Mouse (Mus musculus) thymus, adult 2 months (tissue): ENCODE measurements around the gene Oas1g.
"Not testable (repeated sequence)": the region's sequence is repeated elsewhere in the genome, so short reads cannot be mapped to it uniquely, and the experiment has no call there.

Experiments
- CTCF ChIP-seq: fragments of 200-500 bp; IDR thresholded peaks from 2 replicates; pipeline ENCODE4 v1.5.1; 2012; ENCODE audit warnings: mild to moderate bottlenecking, control low read depth, low read length, moderate library complexity, borderline replicate concordance; ENCODE audit not compliant: control insufficient read depth, poor library complexity, insufficient read depth; ENCODE audit errors: extremely low read depth
- POLR2A ChIP-seq: fragments of 200-500 bp; IDR thresholded peaks from 2 replicates; pipeline ENCODE4 v1.6.1; 2012; ENCODE audit warnings: mild to moderate bottlenecking, low read length, control low read depth, moderate library complexity; ENCODE audit not compliant: control insufficient read depth, poor library complexity, insufficient read depth; ENCODE audit errors: extremely low read depth

GRCm38 (mm10) chr5:120878803-120879202 is 8.6 kb downstream of the Oas1g start:
- not testable (repeated sequence) for TF ChIP-seq POLR2A, CTCF
